Mouse (Mus musculus) right cerebral cortex, postnatal 4 days (tissue): ENCODE data around the gene Zmym6.
"Not testable (repeated sequence)": the region's sequence is repeated elsewhere in the genome, so short reads cannot be mapped to it uniquely, and the experiment has no call there.

Source experiments
- DNase-seq: peaks from one replicate; pipeline ENCODE4 v3.0.0-alpha.2; 2022

Gene Zmym6

GRCm38 (mm10) chr4:127076875-127077548 lies at the start of gene Zmym6:
TSS of gene Zmym6 (plus strand) at chr4:127077383.
- peak; percentile 96 for DNase-seq

DNA sequence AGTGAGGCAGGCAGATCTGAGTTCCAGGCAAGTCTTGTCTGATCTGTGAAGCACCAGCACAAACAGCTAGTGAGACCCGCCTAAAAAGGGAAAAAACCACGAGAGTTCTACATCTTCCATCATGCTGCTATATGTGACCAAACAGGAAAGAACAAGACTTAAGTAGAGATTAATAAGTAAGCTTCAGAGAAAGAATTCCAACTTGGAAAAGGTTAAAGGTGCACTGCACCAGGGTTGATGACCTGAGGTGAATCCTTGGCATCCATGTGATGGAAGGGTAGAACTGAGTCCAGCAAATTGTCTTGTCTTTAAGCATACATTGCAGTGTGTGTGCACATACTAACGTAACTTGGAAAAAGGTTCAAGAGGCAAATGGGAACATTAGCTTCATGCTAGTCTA lies 40.0 kb upstream of the Zmym6 start:
- DNase-seq: no peak

GRCm38 (mm10) chr4:127037908-127038827 lies 39.0 kb upstream of the Zmym6 start:
- DNase-seq: no peak

DNA sequence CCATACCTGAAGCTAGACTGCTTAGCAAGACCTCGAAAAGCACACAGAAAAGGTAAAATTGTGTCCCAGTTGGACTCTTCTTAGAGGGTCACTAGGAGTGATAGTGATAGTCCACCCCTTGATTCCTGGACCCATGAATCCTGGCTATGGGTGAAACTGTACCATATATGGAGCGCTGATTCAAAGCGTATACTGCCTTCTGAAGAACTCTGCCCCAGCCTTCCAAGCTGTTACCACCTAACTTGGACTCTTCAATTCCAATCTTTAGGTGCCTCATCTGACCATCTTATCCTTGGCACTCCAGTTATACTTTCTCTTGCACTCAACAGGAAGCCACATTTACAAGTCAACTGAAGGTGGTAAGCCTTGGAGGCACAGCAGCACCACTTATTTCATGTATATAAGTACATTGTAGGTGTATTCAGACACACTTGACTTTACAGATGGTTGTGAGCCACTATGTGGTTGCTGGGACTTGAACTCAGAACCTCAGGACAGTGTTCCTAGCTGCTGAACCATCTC lies 38.3 kb upstream of the Zmym6 start:
- no peak for DNase-seq

DNA sequence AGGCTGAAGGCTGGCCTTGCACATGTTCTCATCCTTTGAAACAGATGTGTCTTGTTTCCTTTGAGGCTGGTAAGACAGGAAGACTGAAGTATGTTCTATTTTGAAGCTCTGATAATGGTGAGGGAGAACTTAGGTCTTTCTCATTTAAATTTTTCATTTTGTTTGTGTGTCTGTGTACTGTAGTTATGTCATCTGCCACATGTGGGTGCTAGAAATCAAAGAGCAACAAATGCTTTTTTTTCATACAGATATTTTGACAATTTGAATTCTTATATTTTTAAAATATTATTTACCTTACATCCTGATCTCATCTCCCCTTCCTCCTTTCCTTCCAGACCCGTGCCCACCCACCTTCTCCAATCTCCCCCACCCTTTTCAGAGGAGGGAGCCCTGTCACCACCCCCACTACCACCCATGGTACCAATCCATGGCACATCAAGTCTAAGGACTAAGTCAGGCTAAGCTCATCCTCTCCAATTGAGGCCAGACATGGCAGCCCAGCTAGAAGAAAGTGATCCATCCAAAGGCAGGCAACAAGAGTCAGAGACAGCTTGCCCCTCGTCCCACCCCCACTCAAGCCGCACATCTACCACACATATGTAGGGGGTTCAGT lies 37.2 kb upstream of the Zmym6 start:
- no peak for DNase-seq

DNA sequence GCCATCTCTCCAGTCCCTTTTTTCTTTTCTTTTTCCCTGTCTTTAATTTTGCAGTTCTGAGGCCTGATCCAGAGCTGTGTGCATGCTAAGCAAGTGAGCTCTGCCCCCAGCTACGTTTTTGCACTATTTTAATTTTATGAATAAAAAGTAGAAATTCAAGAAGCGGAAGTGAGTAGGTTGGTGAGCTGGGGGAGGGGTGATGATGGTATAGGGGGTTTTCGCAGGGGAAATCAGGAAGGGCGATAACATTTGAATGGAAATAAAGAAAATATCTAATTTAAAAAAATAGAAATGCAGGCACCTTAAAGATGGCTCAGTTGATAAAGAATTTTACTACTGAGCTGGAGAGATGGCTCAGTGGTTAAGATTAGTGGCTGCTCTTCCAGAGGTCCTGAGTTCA lies 33.6 kb upstream of the Zmym6 start:
- DNase-seq: no peak

DNA sequence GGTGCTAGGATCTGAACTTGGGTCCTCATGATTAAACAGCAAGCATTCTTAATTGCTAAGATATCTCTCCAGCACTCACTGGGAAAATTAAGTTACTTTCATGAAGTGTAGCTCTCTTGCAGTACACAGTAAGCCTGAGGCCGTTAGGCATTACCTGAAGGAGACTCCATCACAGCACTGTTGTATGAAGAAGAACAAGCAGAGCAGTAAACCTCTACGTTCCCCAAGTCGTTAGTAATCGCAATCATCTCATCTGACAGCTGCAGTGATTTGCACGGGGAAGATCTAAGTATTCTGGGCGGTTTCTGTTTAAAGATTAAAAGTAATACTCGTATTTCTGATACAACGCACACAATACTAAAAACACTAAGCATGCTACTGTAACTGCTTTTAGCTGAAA lies 26.1 kb upstream of the Zmym6 start:
- no peak for DNase-seq

DNA sequence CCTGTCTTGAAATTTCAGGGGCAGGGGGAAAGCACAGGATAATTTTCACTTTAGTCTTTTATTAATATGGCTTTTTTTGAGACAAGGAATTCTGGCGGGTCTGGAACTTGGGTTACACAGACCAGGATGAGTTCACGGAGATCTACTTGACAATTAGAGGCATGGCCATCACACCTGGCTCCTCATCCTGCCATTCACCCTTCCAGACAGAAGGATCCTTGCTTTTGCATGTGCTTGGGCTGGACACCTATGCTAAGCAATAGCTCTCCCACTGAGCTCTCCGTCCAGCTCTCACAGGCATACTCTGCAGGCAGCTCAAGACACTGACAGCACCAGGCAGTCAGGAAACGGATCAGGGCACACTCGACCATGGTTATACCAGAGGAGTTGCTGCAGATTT lies 24.1 kb upstream of the Zmym6 start:
- DNase-seq: no peak

DNA sequence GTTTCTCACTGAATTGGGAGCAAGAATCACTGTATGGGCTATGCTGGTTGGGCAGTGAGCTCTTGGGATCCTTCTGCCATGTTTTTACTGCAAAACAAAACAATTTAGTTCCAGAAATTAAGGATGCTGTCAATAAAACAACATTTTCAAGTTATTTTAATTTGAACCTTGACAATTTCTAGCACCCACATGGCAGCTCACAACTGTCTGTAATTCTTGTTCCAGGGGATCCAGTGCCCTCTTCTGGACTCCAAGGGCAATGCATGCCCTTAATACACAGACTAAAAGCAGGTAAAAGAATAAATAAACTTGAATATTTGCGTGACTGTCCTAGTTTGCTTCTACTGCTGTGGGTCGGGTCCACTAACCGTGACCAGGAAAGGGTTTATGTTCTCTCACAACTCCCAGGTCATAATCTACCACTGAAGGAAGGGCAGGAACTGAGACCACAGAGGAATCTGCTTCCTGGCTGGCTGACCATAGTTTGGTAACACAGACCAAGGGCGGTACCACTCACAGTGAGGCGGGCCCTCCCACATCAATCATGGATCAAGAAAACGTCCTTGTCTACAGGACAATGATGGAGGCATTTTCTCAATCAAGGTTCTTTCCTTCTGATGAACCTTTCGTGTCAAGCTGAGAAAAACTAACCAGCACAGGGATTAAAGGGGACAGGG lies 22.5 kb upstream of the Zmym6 start:
- DNase-seq: no peak

GRCm38 (mm10) chr4:127060585-127061290 lies 16.4 kb upstream of the Zmym6 start, which contains the start of gene Zmym1:
TSS of gene Zmym1 (minus strand) at chr4:127061152.
- DNase-seq: peak; percentile 88

GRCm38 (mm10) chr4:127064051-127064450 lies 13.1 kb upstream of the Zmym6 start:
- no peak for DNase-seq

- no peak for DNase-seq
Observed at GRCm38 (mm10) chr4:127074915-127075314, 2.3 kb upstream of the Zmym6 start.

GRCm38 (mm10) chr4:127080806-127081205 lies 3.6 kb downstream of the Zmym6 start:
- DNase-seq: no peak

GRCm38 (mm10) chr4:127083131-127083530 lies 5.9 kb downstream of the Zmym6 start:
- DNase-seq: no peak

- DNase-seq: no peak
Observed at GRCm38 (mm10) chr4:127085761-127086160, 8.6 kb downstream of the Zmym6 start.

- no peak for DNase-seq
Observed at GRCm38 (mm10) chr4:127091188-127091587, 14.0 kb downstream of the Zmym6 start.

DNA sequence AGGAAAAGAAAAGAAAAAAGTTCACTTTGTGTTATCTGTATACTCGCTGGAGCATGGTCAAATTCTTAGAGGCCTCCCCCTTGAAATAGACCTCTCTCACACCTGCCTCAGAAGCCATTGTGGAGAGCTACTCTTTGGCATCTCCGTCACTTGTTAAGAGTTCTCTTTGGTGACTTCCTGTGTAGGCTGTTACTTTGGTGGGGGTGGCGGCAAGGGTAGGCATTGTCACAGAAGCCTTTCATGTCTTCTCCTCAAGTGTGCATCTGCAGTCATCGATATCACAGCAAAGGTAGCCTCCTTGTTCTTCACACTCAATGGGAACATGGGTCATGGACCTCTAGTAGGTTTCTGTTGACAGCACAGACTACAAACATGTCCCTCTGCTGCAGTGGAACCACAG lies 17.9 kb downstream of the Zmym6 start:
- DNase-seq: no peak

- not testable (repeated sequence) for DNase-seq
Observed at GRCm38 (mm10) chr4:127099552-127099951, 22.4 kb downstream of the Zmym6 start.

DNA sequence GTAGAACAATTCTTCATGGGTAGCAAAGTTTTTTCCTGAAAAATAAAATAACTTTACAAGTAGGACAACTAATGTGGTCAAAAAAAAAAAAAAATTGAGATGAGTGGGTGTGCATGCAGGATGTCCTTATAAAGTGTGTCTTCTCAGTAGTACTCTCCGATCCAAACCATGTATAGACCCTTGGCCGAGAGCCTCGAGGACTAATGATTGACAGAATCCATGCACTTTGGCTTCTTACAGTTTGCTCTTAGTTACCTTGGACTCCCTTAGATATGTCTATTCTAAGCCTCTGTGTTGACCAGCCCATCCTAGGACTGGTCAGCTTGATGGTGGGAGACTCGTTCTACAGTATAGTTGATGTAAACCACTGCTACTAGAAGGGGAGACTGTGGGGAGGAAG lies 30.4 kb downstream of the Zmym6 start:
- DNase-seq: no peak

DNA sequence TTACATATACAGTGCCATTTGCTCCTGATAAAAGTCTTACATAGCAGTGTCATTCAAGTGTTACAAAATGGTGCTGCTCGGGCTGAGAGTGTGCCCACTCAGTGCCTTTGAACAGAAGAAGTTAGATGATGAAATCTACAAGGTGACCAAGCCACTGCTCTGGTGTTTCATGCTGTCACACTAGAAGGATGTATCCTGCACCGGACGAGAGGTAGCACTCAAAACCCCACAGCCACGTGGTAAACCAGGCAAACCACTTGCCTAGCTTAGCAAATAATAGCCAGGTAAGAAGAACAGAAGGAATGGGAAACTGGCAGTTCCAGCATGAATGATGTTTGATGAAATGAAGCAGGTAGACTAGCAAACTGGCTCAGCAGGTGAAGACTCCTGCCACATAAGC lies 33.4 kb downstream of the Zmym6 start:
- no peak for DNase-seq

GRCm38 (mm10) chr4:127123391-127123790 lies 46.2 kb downstream of the Zmym6 start, which contains the start of gene Tmem35b:
TSS of gene Tmem35b (plus strand) at chr4:127123691.
- no peak for DNase-seq

DNA sequence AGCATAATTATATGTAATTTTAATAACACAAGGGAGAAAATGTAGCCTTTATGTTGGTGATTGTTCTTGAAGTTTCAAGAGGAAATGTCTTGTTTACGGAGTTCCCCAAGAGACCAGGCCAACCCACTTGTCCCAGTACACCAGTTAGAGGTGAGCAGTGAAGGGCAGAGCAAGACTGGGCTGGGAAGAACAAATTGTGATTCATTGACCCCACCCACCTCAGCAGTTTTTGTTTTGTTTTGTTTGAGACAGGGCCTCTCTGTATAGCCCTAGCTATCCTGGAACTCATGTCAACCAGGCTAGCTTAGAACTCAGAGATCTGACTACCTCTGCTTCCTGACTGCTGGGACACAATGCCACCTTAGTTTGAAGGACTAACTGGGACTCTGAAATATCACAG lies 47.1 kb downstream of the Zmym6 start:
- DNase-seq: no peak
